Mouse (Mus musculus) embryonic fibroblast, embryonic 13.5 days (primary cell): ENCODE measurements around the gene Zdhhc4. TPM values are rescaled to one million over a fixed set of nuclear protein-coding genes. Genes with fewer than 3 reads are reported as not detected.
A peak's percentile ranks its signal among the peaks of the same experiment; 100 is the strongest.

Experiments
- H3K27ac ChIP-seq: 2 replicates; pipeline ENCODE4 v1.5.1; 2012; ENCODE audit warnings: low read length, control low read depth, inconsistent platforms; ENCODE audit not compliant: insufficient read depth
- H3K4me1 ChIP-seq: 2 replicates; pipeline ENCODE4 v1.6.1; 2011; ENCODE audit warnings: low read length; ENCODE audit not compliant: control insufficient read depth, insufficient read depth
- H3K4me3 ChIP-seq: 2 replicates; pipeline ENCODE4 v1.5.1; 2011; ENCODE audit warnings: mild to moderate bottlenecking, control low read depth, low read length; ENCODE audit not compliant: insufficient read depth
- CTCF ChIP-seq: IDR thresholded peaks from 2 replicates; pipeline ENCODE4 v1.5.1; 2011; ENCODE audit warnings: mild to moderate bottlenecking, control low read depth, low read length, moderate library complexity, borderline replicate concordance; ENCODE audit not compliant: insufficient read depth
- POLR2A ChIP-seq: IDR thresholded peaks from 2 replicates; pipeline ENCODE4 v1.6.1; 2011; ENCODE audit warnings: low read depth, mild to moderate bottlenecking, control low read depth, low read length, moderate library complexity
- polyA plus RNA-seq: library from polyadenylated mRNA; stranded (reverse); fragments of >200 nt; gene quantifications from 2 replicates; pipeline ENCODE4 v1.2.4, GENCODE M21; 2011; ENCODE audit warnings: low read depth; ENCODE audit not compliant: missing spikeins, insufficient read length

Zdhhc4 gene
- 43.8 and 45.5 TPM in 2 replicates for polyA plus RNA-seq

- H3K27ac ChIP-seq = peak within 1 kb of the TSS; percentile 67
- TF ChIP-seq POLR2A (peak; percentile 62), CTCF (no peak)
- no peaks in the 10 kb centered on the region; the same call in 1 of the 2 replicates for H3K4me1 ChIP-seq
- H3K4me3 ChIP-seq = peak within 1 kb of the TSS; percentile 97
These were observed at the start of gene Zdhhc4 for GRCm38 (mm10) chr5:143328690-143329495. Zdhhc4 (minus strand) TSS chr5:143329256.

GRCm38 (mm10) chr5:143376156-143376555, 47.1 kb upstream of the Zdhhc4 start:
- TF ChIP-seq POLR2A (no peak), CTCF (peak; percentile 21; the same call in 1 of the 2 replicates)
- no peaks in the 10 kb centered on the region for H3K4me1 ChIP-seq
- no peak overlapping the region for H3K4me3 ChIP-seq
- H3K27ac ChIP-seq = no peak overlapping the region

GRCm38 (mm10) chr5:143375242-143375641, 46.2 kb upstream of the Zdhhc4 start:
- Histone ChIP-seq H3K27ac (no peak overlapping the region), H3K4me3 (no peak overlapping the region), H3K4me1 (no peaks in the 10 kb centered on the region)
- peak; percentile 53 for TF ChIP-seq CTCF
- no peak for TF ChIP-seq POLR2A

- H3K4me1 ChIP-seq = no peaks in the 10 kb centered on the region
- peak overlapping the region; percentile 12 for H3K4me3 ChIP-seq
- no peak overlapping the region for H3K27ac ChIP-seq
- 0 out of 2 replicates have a peak, but pooled peaks have one; percentile 7 for TF ChIP-seq CTCF
- TF ChIP-seq POLR2A = no peak
These were observed 43.8 kb upstream of the Zdhhc4 start for GRCm38 (mm10) chr5:143372818-143373217.

- Histone ChIP-seq H3K4me1 (no peaks in the 10 kb centered on the region), H3K4me3 (no peak overlapping the region), H3K27ac (no peak overlapping the region)
- TF ChIP-seq POLR2A = no peak
- no peak for TF ChIP-seq CTCF
These were observed 42.1 kb upstream of the Zdhhc4 start for GRCm38 (mm10) chr5:143371146-143371510.

GRCm38 (mm10) chr5:143370416-143371145, 41.5 kb upstream of the Zdhhc4 start:
- no peak overlapping the region for H3K27ac ChIP-seq
- no peak overlapping the region for H3K4me3 ChIP-seq
- no peaks in the 10 kb centered on the region for H3K4me1 ChIP-seq
- TF ChIP-seq CTCF = no peak

- no peak overlapping the region for H3K4me3 ChIP-seq
- H3K4me1 ChIP-seq = no peaks in the 10 kb centered on the region
- no peak overlapping the region for H3K27ac ChIP-seq
- TF ChIP-seq POLR2A = no peak
These were observed 40.7 kb upstream of the Zdhhc4 start for GRCm38 (mm10) chr5:143369611-143370255.

GRCm38 (mm10) chr5:143367931-143368330, 38.9 kb upstream of the Zdhhc4 start:
- no peak overlapping the region for H3K27ac ChIP-seq
- H3K4me3 ChIP-seq = no peak overlapping the region
- no peaks in the 10 kb centered on the region for H3K4me1 ChIP-seq
- TF ChIP-seq CTCF (no peak), POLR2A (no peak)

- TF ChIP-seq POLR2A (no peak), CTCF (no peak)
- Histone ChIP-seq H3K27ac (no peak overlapping the region), H3K4me1 (no peaks in the 10 kb centered on the region), H3K4me3 (peak overlapping the region; percentile 14)
These were observed 34.9 kb upstream of the Zdhhc4 start for GRCm38 (mm10) chr5:143363678-143364615.
